Mouse (Mus musculus) embryo, embryonic 11.5 days (tissue): ENCODE measurements around the gene Mnx1.
"Not testable (repeated sequence)": the region's sequence is repeated elsewhere in the genome, so short reads cannot be mapped to it uniquely, and the experiment has no call there.

Experiments
- DNase-seq: peaks from one replicate; pipeline ENCODE4 v3.0.0-alpha.2; 2012; ENCODE audit warnings: low read depth, low spot score

Gene Mnx1

DNA sequence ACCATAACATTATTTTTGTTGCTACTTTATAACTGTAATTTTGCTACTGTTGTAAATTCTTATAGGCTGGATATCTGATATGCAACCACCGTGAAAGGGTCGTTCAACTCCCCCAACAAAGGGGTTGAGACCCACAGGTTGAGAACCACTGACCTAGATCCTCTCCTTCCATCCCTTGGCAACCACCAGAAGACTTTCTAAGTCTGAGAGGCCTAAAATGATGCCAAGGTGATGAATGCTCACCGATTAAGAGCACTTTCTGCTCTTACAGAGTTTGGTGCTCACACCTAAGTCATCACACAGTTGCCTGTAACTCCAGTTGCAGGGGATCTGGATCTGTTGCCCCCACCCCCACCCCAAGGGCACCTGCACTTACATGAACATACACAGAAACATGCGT lies 8.8 kb downstream of the Mnx1 start:
- DNase-seq, result no peak

DNA sequence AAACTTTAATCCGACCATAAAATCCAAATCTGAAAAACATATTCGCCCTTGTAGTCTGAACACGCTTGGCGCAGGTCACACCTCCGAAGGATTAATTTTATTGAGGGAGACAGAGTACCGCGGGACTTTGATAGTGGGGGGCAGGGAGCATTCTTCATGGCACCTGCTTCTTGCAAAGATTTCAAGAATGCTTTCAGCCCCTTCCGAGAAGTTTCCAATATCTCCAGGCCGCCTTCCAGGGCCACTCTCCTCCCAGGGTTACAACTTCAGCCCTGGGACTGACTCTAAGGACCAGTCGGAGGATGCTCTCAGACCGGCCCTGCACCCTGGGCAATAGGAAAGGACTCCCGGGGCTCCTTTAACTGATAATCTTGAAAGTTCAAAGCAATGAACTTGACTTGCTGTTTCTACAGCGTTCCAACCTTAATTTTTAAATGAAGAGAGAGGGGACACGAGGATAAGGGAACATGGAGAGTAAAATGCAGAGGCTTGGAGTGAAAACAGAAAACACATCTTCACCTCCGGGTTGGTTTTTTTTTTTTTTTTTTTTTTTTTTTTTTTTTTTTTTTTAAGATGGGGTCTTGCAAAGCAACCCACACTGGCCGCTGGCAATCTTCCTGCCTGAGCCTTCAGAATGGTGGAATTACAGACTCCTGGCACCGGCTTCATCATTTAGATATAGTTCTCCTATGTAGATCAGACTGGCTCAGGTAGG lies 9.8 kb downstream of the Mnx1 start:
- no peak for DNase-seq

DNA sequence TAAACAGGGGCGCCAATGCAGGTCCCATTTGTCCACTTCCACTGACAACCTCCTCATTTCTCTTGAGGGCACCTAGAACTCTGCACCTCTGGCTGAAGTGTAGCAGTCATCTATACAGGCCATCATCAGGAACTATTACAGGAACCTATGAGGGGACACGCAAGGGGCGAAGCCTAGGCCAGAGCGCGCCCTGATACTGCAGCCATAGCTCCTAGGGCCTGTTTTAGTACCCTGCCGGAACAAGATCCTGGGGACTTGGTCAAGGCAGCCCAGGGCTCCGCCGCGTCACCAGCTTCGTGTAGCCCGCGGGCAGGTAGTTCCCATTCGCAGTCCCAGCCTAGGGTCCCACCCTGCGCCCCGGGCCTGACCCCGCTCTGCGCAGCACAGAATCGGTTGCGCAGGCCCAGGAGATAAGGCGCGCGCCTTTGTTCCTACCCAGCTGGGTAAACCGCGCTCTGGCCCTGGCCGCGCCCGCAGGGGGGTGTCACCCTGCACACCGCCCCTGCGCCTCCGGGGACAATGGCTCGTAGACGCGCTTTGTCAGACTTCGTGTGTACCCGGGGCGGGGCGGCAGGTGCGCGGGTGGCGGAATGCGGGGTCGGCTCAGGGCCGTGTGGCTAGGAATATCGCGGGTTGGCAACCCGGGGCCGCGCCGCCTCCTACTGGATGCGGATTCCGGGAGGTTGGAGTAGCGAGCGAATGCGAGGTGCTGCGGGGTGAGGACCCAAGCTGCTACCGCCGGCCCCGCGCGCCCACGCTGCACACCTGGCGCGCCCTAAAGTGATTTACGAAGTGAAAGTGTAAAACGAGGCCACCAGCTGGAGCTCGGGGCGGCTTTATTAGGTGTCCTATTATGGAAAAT lies 10.6 kb downstream of the Mnx1 start:
- no peak for DNase-seq

DNA sequence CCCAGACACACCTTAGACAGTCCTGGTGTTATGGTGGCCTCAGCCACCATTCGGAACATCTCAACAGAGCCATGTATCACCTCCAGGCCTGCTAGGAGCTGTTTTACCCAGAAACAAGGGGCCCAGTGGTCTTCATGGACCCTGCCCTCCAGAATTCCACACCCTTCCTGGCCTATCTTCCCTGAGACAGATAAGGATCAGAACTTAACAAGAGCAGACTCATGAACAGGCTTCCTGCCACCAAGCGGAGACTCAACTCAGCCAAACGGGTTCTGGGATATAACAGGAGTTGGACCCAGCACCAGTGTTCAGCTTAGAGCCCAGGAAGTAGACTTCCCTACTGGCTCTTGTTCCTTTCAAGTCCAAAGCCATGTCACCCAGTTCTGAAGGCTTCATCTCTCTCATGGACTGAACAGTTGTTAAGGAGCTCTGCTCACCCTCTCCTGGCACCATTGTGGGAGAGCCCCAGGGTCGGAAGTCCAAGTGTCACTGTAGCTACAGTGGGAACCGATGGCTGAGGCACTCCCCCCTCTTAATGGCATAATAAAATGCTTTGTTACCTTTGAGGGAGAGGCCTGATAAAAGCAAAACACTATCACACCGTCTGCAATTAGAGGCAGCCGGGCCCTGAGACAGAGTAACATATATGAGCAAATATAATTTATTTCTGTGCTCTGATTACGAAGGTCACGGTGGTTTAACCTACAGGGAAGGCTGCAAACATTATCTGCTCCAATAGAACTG lies 15.2 kb downstream of the Mnx1 start:
- DNase-seq, result no peak

DNA sequence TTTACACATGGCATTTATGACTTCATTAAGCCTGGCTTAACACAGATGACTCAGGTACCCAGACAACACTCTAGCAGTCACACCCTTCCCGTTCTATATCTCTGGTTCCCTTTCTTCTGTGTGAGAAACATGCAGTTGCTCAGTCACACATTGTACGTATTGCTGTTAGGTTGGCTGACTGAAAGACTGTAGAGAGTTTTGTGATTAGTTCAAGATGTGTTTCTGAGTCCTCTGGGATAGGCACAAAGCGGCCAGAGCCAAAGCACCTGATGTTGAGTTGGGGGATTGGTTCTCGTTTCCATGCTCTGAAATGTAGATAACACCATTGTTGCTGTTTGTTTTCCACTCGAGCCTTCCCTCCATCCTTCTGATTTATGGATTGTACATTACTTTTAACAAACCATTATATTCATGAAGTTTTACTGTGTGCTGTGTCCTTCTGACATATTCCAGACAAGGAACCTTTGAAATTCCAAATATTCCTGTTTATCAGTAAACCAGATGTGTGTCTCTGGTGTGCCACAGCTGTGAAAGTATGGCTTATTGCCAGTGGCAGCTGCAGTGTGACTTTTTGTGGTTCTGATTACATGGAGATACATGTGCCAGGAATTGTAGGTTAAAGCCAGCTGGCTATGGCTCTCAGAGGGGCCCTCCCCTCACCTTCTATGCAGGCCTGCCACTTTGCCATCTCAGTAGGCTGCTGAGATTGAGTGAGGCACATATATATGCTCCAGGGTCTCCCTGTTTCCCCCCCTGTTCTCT lies 21.2 kb downstream of the Mnx1 start:
- DNase-seq, result no peak

DNA sequence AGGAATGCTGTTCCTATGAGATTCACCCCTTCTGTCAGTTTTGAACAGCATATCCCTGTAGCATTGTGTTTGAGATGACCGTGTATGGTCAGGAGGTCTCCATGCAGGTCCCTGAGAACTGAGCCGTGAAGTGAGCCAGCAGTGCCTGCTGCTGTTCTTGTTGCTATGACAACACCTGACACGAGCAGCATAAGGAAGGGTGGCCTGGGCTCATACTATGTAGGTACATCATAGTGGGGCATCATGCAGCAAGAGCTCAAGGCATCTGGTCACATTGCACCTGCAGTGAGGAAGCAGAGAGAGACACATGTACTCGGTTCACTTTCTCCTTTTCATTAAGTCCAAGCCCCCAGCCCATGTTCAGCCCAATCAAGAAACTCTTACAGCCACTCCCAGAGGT lies 25.9 kb downstream of the Mnx1 start:
- no peak for DNase-seq

DNA sequence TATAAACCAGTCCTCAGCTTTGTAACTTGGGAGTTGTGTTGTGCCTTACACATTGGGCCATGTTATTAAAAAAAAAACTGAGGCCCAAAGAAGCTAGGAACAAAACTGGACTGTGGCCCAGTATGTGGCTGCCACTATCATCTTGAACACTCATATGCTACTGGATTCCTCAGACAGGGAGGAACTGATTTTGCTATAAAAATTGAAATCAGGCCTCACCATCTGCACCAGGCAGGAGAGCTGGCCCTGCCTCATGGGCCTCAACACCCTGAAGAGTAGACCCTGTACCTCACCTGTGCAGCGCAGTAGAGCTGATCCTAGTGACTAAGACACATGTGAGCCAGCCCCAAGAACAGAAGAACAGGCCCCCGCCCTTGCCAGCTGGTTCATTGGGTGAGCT lies 33.0 kb downstream of the Mnx1 start:
- DNase-seq, result no peak

DNA sequence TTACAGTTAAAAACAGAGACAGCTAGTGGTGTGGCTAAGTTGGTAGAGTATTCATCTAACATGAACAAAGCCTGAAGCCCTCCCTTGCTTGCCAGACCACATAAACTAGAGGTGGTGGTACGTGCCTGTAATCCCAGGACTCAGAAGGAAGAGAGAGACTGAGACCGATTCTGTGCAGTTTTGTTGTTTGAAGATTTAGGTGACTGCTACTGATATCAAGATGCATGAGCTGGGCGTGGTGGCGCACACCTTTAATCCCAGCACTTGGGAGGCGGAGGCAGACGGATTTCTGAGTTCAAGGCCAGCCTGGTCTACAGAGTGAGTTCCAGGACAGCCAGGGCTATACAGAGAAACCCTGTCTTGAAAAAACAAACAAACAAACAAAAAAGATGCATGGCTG lies 41.5 kb downstream of the Mnx1 start:
- DNase-seq, result not testable (repeated sequence)

DNA sequence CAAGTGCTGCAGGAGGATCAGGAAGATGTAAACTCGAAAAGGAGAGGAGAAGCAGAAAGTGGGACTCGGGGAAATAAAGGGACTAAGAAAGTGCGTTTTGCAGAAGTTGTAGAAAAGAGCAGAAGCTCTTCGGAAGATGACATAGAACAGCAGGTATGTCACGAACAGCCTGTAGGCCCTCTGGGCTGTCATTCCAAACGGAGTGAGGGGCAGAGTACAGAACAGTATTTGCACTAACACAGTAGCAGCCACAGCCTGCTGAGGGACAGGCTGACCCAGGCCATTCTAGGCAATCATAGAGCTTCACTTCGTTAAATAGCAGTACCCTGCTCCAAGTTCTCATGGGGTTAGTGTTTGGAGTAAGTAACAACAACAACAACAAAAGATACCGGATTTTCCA lies 42.8 kb downstream of the Mnx1 start:
- no peak for DNase-seq

DNA sequence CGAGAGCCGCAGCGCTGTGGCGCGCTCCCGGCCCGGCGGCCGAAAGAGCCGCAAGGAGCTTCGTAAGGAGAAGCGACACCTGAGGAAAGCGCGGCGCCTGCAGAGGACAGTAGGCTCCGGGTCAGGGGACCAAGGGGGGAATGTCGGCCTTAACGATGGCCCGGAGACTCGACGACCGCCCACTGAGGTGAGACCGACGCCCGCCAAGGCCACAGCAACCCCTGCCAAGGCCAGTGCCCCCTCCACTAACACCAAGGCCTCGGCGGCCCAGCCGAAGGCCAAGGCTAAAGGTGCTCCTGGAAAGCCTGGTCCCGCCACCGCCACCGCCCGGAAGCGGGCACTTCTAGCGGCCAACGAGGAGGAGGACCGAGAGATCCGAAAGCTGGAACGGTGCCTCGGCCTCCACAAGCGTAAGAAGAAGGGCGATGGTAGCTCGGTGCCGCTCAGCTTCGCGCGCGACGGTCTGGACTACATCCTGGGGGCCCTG lies 43.4 kb downstream of the Mnx1 start:
- no peak for DNase-seq

DNA sequence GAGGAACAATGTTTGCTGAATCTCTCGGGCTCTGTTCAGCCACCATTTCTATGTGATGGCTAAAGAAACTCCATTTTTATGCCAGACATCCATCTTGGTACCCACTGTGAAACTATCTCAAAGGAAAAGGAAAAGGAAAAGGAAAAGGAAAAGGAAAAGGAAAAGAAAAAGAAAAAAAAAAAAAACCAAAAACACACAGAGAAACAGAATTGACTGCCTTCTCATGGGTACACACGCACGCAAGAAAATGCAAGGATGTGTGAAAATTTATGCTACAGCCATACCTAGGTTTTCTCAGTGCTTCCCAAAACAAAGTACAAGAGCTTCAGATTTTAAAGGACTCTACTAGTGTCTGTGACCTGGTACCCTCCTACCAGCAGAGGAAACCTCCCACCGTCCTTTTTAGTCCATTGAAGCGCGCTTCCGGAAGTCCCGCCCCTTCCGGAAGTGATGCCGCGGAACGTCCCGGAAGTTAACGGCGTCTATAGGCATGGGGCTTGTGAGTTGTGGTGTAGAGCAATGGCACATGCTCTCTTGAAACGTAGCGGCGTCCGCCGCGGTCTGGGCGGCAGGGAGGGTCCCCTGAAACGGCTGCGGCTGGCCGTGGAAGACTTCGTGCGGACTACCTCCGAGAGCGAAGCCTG lies 43.9 kb downstream of the Mnx1 start, which contains the start of gene Nom1:
Nom1 (plus strand) TSS at position 437 of the 644 bp plus-strand sequence.
- peak; percentile 88 for DNase-seq

DNA sequence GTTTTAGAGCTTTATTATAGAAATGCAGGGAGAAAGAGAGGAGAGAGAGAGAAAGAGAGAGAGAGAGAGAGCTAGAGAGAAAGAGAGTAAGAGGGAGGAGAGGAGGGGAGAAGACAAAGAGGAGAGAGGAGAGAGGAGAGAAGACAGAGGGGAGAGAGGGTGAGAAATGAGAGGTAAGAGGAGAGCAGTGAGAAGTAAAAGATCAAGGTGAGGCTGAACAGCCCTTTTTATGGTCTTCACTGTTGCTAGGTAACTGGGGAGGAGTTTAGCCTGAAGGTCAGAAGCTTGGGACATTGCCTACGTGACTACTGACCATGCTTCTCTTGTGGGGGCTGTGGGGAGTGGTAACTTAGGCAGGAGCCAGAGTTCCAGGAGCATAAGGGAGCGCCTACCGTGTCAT lies 54.9 kb downstream of the Mnx1 start:
- not testable (repeated sequence) for DNase-seq
